Mouse (Mus musculus) adrenal gland, postnatal 0 days (tissue): ENCODE measurements around the gene Mr1. TPM values are rescaled to one million over a fixed set of nuclear protein-coding genes. Genes with fewer than 3 reads are reported as not detected.

Experiments
- polyA plus RNA-seq: library from polyadenylated mRNA; unstranded; fragments of >200 nt; fragmentation: Nextera tagmentation; extraction: Ambion mirVana; gene quantifications from 2 replicates; pipeline ENCODE4 v1.2.1, GENCODE M21; 2015

The Mr1 gene
- 17.3 and 22.3 TPM in 2 replicates for polyA plus RNA-seq

DNA sequence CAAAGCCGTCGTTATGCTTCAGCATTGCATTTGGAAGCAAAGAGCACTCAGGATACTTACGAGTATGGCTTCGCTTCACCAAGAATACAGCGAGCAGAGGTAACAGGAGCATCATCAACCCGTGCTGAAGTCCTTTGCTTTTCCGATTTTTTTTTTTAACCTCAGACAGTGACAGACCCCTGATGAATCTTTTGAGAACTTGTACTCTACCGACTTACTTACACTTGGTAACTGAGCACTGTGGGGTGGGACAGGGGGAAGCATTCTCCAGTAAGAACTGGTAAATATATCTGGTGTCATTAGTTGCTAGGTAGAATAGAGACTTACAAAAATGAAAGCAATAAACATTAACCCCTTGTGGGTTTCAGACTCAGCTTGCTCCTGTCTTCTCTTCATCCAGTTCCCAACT, at the start of gene Mr1:
Mr1 (minus strand) TSS at position 243 of the 409 bp plus-strand sequence.

DNA sequence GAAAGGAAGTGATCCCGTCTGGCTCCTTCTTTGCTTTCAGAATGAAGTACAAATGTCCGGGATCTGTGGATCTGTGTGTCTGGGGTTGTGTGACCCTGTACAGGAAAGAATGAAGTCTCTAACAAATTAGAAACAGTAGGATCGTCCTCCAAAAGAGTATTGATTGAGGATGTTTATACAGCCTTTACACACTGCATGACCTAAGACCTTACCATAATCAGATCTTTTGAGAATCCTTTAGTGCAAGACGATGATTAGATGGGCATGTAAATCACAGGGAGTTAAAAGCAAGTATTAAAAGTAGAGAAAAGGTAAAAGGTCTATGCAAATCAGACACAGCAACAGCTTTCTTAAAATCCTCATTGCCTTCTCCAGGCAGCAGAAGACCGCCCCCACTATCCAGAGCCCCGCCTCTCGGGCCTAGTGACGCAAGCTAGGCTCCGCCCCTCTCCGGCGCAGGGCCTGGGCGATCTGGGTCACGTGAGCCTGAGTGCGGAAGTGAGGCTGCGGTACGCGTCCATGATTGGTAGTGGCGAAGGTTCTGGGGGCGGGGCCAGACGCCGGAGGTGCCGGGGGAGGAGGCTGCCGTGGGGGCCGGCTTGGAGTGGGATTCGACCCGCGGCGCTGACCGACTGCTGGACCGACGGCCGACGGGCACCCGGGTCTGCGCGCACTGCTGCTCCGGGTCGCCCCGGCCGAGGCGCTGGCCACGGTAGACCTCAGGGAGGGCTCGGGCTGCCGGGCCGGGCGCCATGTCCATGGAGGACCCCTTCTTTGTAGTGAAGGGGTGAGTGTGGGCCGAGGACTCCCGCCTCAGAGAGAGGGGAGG, 11.7 kb upstream of the Mr1 start, which contains the start of gene Stx6:
Stx6 (plus strand) TSS at position 575 of the 829 bp plus-strand sequence.

GRCm38 (mm10) chr1:155099280-155099848, 47.2 kb downstream of the Mr1 start, which contains the start of gene Ier5:
Gene Ier5 (minus strand): TSS chr1:155099636.

Other genes with a start within 250 kb of the Mr1 start
- 7.4 and 9.0 TPM in 2 replicates for gene Ier5, start 47.2 kb downstream of the Mr1 start, polyA plus RNA-seq
- gene Stx6, start 11.9 kb upstream of the Mr1 start, polyA plus RNA-seq, result 37.6 and 50.9 TPM in 2 replicates
- 4.9 and 6.6 TPM in 2 replicates for gene BC034090, start 97.6 kb upstream of the Mr1 start, polyA plus RNA-seq